Mouse (Mus musculus): ENCODE results near the gene Rcc2. TPM values are rescaled to one million over a fixed set of nuclear protein-coding genes. Genes with fewer than 3 reads are reported as not detected.

Gene Rcc2
- polyA plus RNA-seq, 1 experiment from 2014 or later = 35.6 TPM

- ATAC-seq (replicated peaks; ENCODE audit: low FRiP score, low read depth) (0 out of 2 replicates have a peak, but pooled peaks have one; percentile 29), DNase-seq (ENCODE audit: low spot score) (peak; percentile 76)
- H3K27ac ChIP-seq = 0 out of 2 replicates have a peak overlapping the region, but pooled peaks have one; percentile 9
- H3K36me3 ChIP-seq (ENCODE audit: insufficient read depth, low read length) = no peaks in the 10 kb centered on the region
- no peaks in the 10 kb centered on the region for H3K9me3 ChIP-seq (replicated peaks; ENCODE audit: low read length)
- WGBS = 2% methylated on average over 16 of the region's 16 CpGs
- H3K4me1 ChIP-seq (replicated peaks; ENCODE audit: insufficient read depth, low read length) = 0 out of 2 replicates have a peak, but pooled peaks cover 4% of the 10 kb centered on the region
- H3K4me2 ChIP-seq (ENCODE audit: low read length) = peak overlapping the region; percentile 35
- H3K4me3 ChIP-seq (replicated peaks; ENCODE audit: low read depth, low read length) = no peak overlapping the region
- TF ChIP-seq CTCF (IDR thresholded peaks at IDR 0.05; ENCODE audit: low read depth) = no peak
- peak overlapping the region; percentile 4; the same call in 1 of the 2 replicates for H3K9ac ChIP-seq (ENCODE audit: low read depth, low read length)
- H3K27me3 ChIP-seq (ENCODE audit: insufficient read depth, low read length) = no peaks in the 10 kb centered on the region
Measured at GRCm38 (mm10) chr4:140684141-140684871, 16.0 kb upstream of the Rcc2 start.

GRCm38 (mm10) chr4:140684881-140685303 lies 15.4 kb upstream of the Rcc2 start:
- TF ChIP-seq CTCF (IDR thresholded peaks at IDR 0.05; ENCODE audit: low read depth) = peak; percentile 51
- 0 out of 2 replicates have a peak overlapping the region, but pooled peaks have one; percentile 4 for H3K9ac ChIP-seq (ENCODE audit: low read depth, low read length)

GRCm38 (mm10) chr4:140688044-140688825 lies 12.1 kb upstream of the Rcc2 start:
- 34% methylated on average over 11 of the region's 12 CpGs for WGBS
- no peak for TF ChIP-seq CTCF (IDR thresholded peaks at IDR 0.05; ENCODE audit: low read depth)
- H3K4me1 ChIP-seq (replicated peaks; ENCODE audit: insufficient read depth, low read length) = 0 out of 2 replicates have a peak, but pooled peaks cover 4% of the 10 kb centered on the region
- no peak overlapping the region for H3K4me2 ChIP-seq (ENCODE audit: low read length)
- H3K9ac ChIP-seq (ENCODE audit: low read depth, low read length) = no peak overlapping the region
- H3K36me3 ChIP-seq (ENCODE audit: insufficient read depth, low read length) = no peaks in the 10 kb centered on the region
- H3K4me3 ChIP-seq (replicated peaks; ENCODE audit: low read depth, low read length) = no peak overlapping the region
- H3K27ac ChIP-seq = no peak overlapping the region
- H3K27me3 ChIP-seq (ENCODE audit: insufficient read depth, low read length) = no peaks in the 10 kb centered on the region
- no peak for ATAC-seq (replicated peaks; ENCODE audit: low FRiP score, low read depth)
- peak; percentile 39 for DNase-seq (ENCODE audit: low spot score)
- H3K9me3 ChIP-seq (replicated peaks; ENCODE audit: low read length) = no peaks in the 10 kb centered on the region

More at GRCm38 (mm10) chr4:140684881-140685303, 15.4 kb upstream of the Rcc2 start:
- H3K36me3 ChIP-seq (ENCODE audit: insufficient read depth, low read length) = no peaks in the 10 kb centered on the region
- no peak overlapping the region for H3K27ac ChIP-seq
- WGBS = 17% methylated on average over 6 of the region's 6 CpGs
- no peak overlapping the region for H3K4me3 ChIP-seq (replicated peaks; ENCODE audit: low read depth, low read length)
- 0 out of 2 replicates have a peak, but pooled peaks cover 4% of the 10 kb centered on the region for H3K4me1 ChIP-seq (replicated peaks; ENCODE audit: insufficient read depth, low read length)
- DNase-seq (ENCODE audit: low spot score) (no peak), ATAC-seq (replicated peaks; ENCODE audit: low FRiP score, low read depth) (no peak)
- no peaks in the 10 kb centered on the region for H3K9me3 ChIP-seq (replicated peaks; ENCODE audit: low read length)
- peak overlapping the region; percentile 35; the same call in 1 of the 2 replicates for H3K4me2 ChIP-seq (ENCODE audit: low read length)
- H3K27me3 ChIP-seq (ENCODE audit: insufficient read depth, low read length) = no peaks in the 10 kb centered on the region

- H3K36me3 ChIP-seq (ENCODE audit: insufficient read depth, low read length) = no peaks in the 10 kb centered on the region
Measured at GRCm38 (mm10) chr4:140688826-140689425, 11.4 kb upstream of the Rcc2 start.

GRCm38 (mm10) chr4:140689873-140690655 lies 10.3 kb upstream of the Rcc2 start:
- no peak overlapping the region for H3K27ac ChIP-seq
- no peaks in the 10 kb centered on the region for H3K36me3 ChIP-seq (ENCODE audit: insufficient read depth, low read length)
- H3K9ac ChIP-seq (ENCODE audit: low read depth, low read length) = no peak overlapping the region
- H3K4me2 ChIP-seq (ENCODE audit: low read length) = no peak overlapping the region
- H3K27me3 ChIP-seq (ENCODE audit: insufficient read depth, low read length) = no peaks in the 10 kb centered on the region
- no peak for ATAC-seq (replicated peaks; ENCODE audit: low FRiP score, low read depth)
- no peaks in the 10 kb centered on the region for H3K4me1 ChIP-seq (replicated peaks; ENCODE audit: insufficient read depth, low read length)
- H3K9me3 ChIP-seq (replicated peaks; ENCODE audit: low read length) = no peaks in the 10 kb centered on the region
- no peak for TF ChIP-seq CTCF (IDR thresholded peaks at IDR 0.05; ENCODE audit: low read depth)
- no peak for DNase-seq (ENCODE audit: low spot score)
- no peak overlapping the region for H3K4me3 ChIP-seq (replicated peaks; ENCODE audit: low read depth, low read length)
- WGBS = 64% methylated on average over 16 of the region's 16 CpGs

More at GRCm38 (mm10) chr4:140688826-140689425, 11.4 kb upstream of the Rcc2 start:
- DNase-seq (ENCODE audit: low spot score) (no peak), ATAC-seq (replicated peaks; ENCODE audit: low FRiP score, low read depth) (no peak)
- TF ChIP-seq CTCF (IDR thresholded peaks at IDR 0.05; ENCODE audit: low read depth) = no peak
- Histone ChIP-seq H3K4me2 (ENCODE audit: low read length) (no peak overlapping the region), H3K4me1 (replicated peaks; ENCODE audit: insufficient read depth, low read length) (0 out of 2 replicates have a peak, but pooled peaks cover 4% of the 10 kb centered on the region), H3K9me3 (replicated peaks; ENCODE audit: low read length) (no peaks in the 10 kb centered on the region), H3K27ac (no peak overlapping the region), H3K27me3 (ENCODE audit: insufficient read depth, low read length) (no peaks in the 10 kb centered on the region), H3K4me3 (replicated peaks; ENCODE audit: low read depth, low read length) (no peak overlapping the region), H3K9ac (ENCODE audit: low read depth, low read length) (no peak overlapping the region)
- WGBS = 53% methylated on average over 5 of the region's 5 CpGs

Data from kidney, postnatal 0 days (tissue).